Mouse (Mus musculus) hindlimb bud, embryonic 11.5 days (tissue): ENCODE results near the gene 1700092M07Rik.

Source experiments
- DNase-seq: peaks from one replicate; pipeline ENCODE4 v3.0.0-alpha.2; 2012; ENCODE audit warnings: low read depth, low spot score; ENCODE audit errors: extremely low spot score

Gene 1700092M07Rik

DNA sequence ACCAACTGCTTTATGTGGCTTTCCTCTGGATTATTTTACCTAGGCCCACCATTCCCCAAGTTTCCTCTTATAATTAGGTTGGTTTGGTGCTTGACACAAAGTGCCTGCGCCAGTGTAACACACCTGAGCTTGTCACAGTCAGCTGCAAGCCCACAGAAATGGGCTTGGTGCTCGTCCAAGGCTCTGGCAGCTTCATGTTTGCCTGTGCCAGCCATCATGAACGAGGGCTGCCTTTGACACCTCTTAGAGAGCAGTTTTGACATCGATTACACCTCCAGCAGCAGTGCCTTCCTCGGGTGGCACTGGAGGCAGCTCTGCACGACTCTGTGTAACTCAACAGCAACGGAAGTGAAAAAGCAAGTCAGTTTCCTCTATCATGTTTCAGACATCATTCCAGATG lies 49.7 kb downstream of the 1700092M07Rik start:
- DNase-seq = no peak
